Mouse (Mus musculus) midbrain, embryonic 11.5 days (tissue): Measurements from ENCODE around the gene Lyzl4. TPM values are rescaled to one million over a fixed set of nuclear protein-coding genes. Genes with fewer than 3 reads are reported as not detected.
A peak's percentile ranks its signal among the peaks of the same experiment; 100 is the strongest.
"Not testable (repeated sequence)": the region's sequence is repeated elsewhere in the genome, so short reads cannot be mapped to it uniquely, and the experiment has no call there.

Experiments
- ATAC-seq: fragments of 200-750 bp; cut with Nextera tagmentation; 2 replicates; pipeline ENCODE4 v1.8.0; 2017; ENCODE audit warnings: moderate TSS enrichment, moderate library complexity; ENCODE audit not compliant: low FRiP score
- DNase-seq: peaks from one replicate; pipeline ENCODE4 v3.0.0; 2015; ENCODE audit warnings: low spot score; ENCODE audit errors: missing footprints
- H3K27ac ChIP-seq: fragments of 300-500 bp; sonication (generic); 2 replicates; pipeline ENCODE4 v1.5.1; 2014; ENCODE audit warnings: low read depth, low read length
- H3K27me3 ChIP-seq: fragments of 300-500 bp; sonication (generic); 2 replicates; pipeline ENCODE4 v1.6.1; 2014; ENCODE audit warnings: mild to moderate bottlenecking, low read length, moderate library complexity, mixed read lengths; ENCODE audit not compliant: control insufficient read depth, insufficient read depth
- H3K36me3 ChIP-seq: fragments of 300-500 bp; sonication (generic); 2 replicates; pipeline ENCODE4 v1.6.1; 2014; ENCODE audit warnings: mild to moderate bottlenecking, low read length, moderate library complexity, mixed read lengths; ENCODE audit not compliant: control insufficient read depth, insufficient read depth
- H3K4me1 ChIP-seq: fragments of 300-500 bp; sonication (generic); 2 replicates; pipeline ENCODE4 v1.6.1; 2014; ENCODE audit warnings: low read length; ENCODE audit not compliant: control insufficient read depth, insufficient read depth
- H3K4me2 ChIP-seq: fragments of 300-500 bp; sonication (generic); 2 replicates; pipeline ENCODE4 v1.6.1; 2014; ENCODE audit warnings: mild to moderate bottlenecking, moderate library complexity
- H3K4me3 ChIP-seq: fragments of 300-500 bp; sonication (generic); 2 replicates; pipeline ENCODE4 v1.5.1; 2014; ENCODE audit warnings: low read depth, low read length
- H3K9ac ChIP-seq: fragments of 300-500 bp; sonication (generic); 2 replicates; pipeline ENCODE4 v1.6.1; 2014; ENCODE audit warnings: low read length
- H3K9me3 ChIP-seq: fragments of 300-500 bp; sonication (generic); 2 replicates; pipeline ENCODE4 v1.6.1; 2016; ENCODE audit warnings: low read length; ENCODE audit not compliant: control insufficient read depth
- WGBS: fragments of 180-500 bp; shearing (Covaris S2); extraction: QIAGEN DNeasy Blood & Tissue Kit; methylation state at CpG from one replicate; pipeline ENCODE4 v1.1.7; 2014; 5-methylcytosine and 5-hydroxymethylcytosine counted together
- polyA plus RNA-seq: library from polyadenylated mRNA; unstranded; fragments of >200 nt; fragmentation: Nextera tagmentation; extraction: Ambion mirVana; gene quantifications from 2 replicates; pipeline ENCODE4 v1.2.1, GENCODE M21; 2014

The Lyzl4 gene
- polyA plus RNA-seq, 1 experiment from 2014 or later: 0.22 TPM

- 60% methylated on average over 13 of the region's 13 CpGs for WGBS
Observed at GRCm38 (mm10) chr9:121600201-121600860, 41.6 kb downstream of the Lyzl4 start.

GRCm38 (mm10) chr9:121599551-121599950 is 42.3 kb downstream of the Lyzl4 start:
- WGBS: 85% methylated on average over 6 of the region's 6 CpGs
- no peaks in the 10 kb centered on the region for H3K4me1 ChIP-seq
- DNase-seq: peak; percentile 73

More at GRCm38 (mm10) chr9:121600201-121600860, 41.6 kb downstream of the Lyzl4 start:
- Histone ChIP-seq H3K9ac (no peak overlapping the region), H3K9me3 (no peaks in the 10 kb centered on the region), H3K27me3 (no peaks in the 10 kb centered on the region), H3K4me1 (no peaks in the 10 kb centered on the region), H3K4me2 (no peak overlapping the region), H3K4me3 (no peak overlapping the region), H3K27ac (no peak overlapping the region), H3K36me3 (no peaks in the 10 kb centered on the region)
- ATAC-seq: no peak
- peak; percentile 80 for DNase-seq

GRCm38 (mm10) chr9:121598106-121598505 is 43.8 kb downstream of the Lyzl4 start:
- no peaks in the 10 kb centered on the region for H3K4me1 ChIP-seq
- H3K4me2 ChIP-seq: no peak overlapping the region
- H3K9ac ChIP-seq: no peak overlapping the region
- H3K36me3 ChIP-seq: no peaks in the 10 kb centered on the region
- H3K9me3 ChIP-seq: no peaks in the 10 kb centered on the region
- 90% methylated on average over 2 of the region's 2 CpGs for WGBS
- ATAC-seq: no peak
- H3K4me3 ChIP-seq: no peak overlapping the region
- no peak for DNase-seq
- H3K27ac ChIP-seq: no peak overlapping the region
- H3K27me3 ChIP-seq: no peaks in the 10 kb centered on the region

More at GRCm38 (mm10) chr9:121599551-121599950, 42.3 kb downstream of the Lyzl4 start:
- no peaks in the 10 kb centered on the region for H3K27me3 ChIP-seq
- H3K27ac ChIP-seq: no peak overlapping the region
- ATAC-seq: no peak
- H3K4me3 ChIP-seq: no peak overlapping the region
- no peak overlapping the region for H3K4me2 ChIP-seq
- no peaks in the 10 kb centered on the region for H3K9me3 ChIP-seq
- H3K9ac ChIP-seq: no peak overlapping the region
- no peaks in the 10 kb centered on the region for H3K36me3 ChIP-seq

- ATAC-seq (no peak), DNase-seq (no peak)
- no peaks in the 10 kb centered on the region for H3K36me3 ChIP-seq
- no peaks in the 10 kb centered on the region for H3K9me3 ChIP-seq
- H3K4me1 ChIP-seq: no peaks in the 10 kb centered on the region
- H3K27ac ChIP-seq: no peak overlapping the region
- 68% methylated on average over 4 of the region's 4 CpGs for WGBS
- no peak overlapping the region for H3K4me3 ChIP-seq
- no peaks in the 10 kb centered on the region for H3K27me3 ChIP-seq
- no peak overlapping the region for H3K4me2 ChIP-seq
- H3K9ac ChIP-seq: no peak overlapping the region
Observed at GRCm38 (mm10) chr9:121594771-121595170, 47.1 kb downstream of the Lyzl4 start.

GRCm38 (mm10) chr9:121593768-121594167 is 48.1 kb downstream of the Lyzl4 start:
- not testable (repeated sequence) for H3K4me3 ChIP-seq, H3K27ac ChIP-seq, H3K36me3 ChIP-seq, H3K9ac ChIP-seq, H3K9me3 ChIP-seq, H3K27me3 ChIP-seq, ATAC-seq, H3K4me1 ChIP-seq, H3K4me2 ChIP-seq, DNase-seq
- 84% methylated on average over 3 of the region's 3 CpGs for WGBS

GRCm38 (mm10) chr9:121592948-121593550 is 48.8 kb downstream of the Lyzl4 start:
- no peak overlapping the region for H3K27ac ChIP-seq

GRCm38 (mm10) chr9:121589533-121589932 is 52.4 kb downstream of the Lyzl4 start:
- H3K36me3 ChIP-seq: no peaks in the 10 kb centered on the region
- no peaks in the 10 kb centered on the region for H3K27me3 ChIP-seq
- H3K9ac ChIP-seq: no peak overlapping the region
- DNase-seq (no peak), ATAC-seq (no peak)
- no peak overlapping the region for H3K4me2 ChIP-seq
- H3K4me3 ChIP-seq: no peak overlapping the region
- 67% methylated on average over 2 of the region's 2 CpGs for WGBS
- H3K27ac ChIP-seq: no peak overlapping the region
- H3K4me1 ChIP-seq: no peaks in the 10 kb centered on the region
- H3K9me3 ChIP-seq: no peaks in the 10 kb centered on the region

More at GRCm38 (mm10) chr9:121592948-121593550, 48.8 kb downstream of the Lyzl4 start:
- 79% methylated on average over 13 of the region's 13 CpGs for WGBS
- H3K4me3 ChIP-seq: no peak overlapping the region
- no peak overlapping the region for H3K9ac ChIP-seq
- ATAC-seq: no peak
- no peak for DNase-seq
- no peak overlapping the region for H3K4me2 ChIP-seq
- H3K27me3 ChIP-seq: no peaks in the 10 kb centered on the region
- no peaks in the 10 kb centered on the region for H3K4me1 ChIP-seq
- H3K36me3 ChIP-seq: no peaks in the 10 kb centered on the region
- no peaks in the 10 kb centered on the region for H3K9me3 ChIP-seq

GRCm38 (mm10) chr9:121574380-121574779 is 67.5 kb downstream of the Lyzl4 start:
- Histone ChIP-seq H3K9ac (no peak overlapping the region), H3K27me3 (no peaks in the 10 kb centered on the region), H3K4me1 (no peaks in the 10 kb centered on the region), H3K36me3 (no peaks in the 10 kb centered on the region), H3K4me3 (no peak overlapping the region), H3K9me3 (no peaks in the 10 kb centered on the region), H3K4me2 (no peak overlapping the region), H3K27ac (no peak overlapping the region)
- ATAC-seq: no peak
- no peak for DNase-seq
- WGBS: 84% methylated on average over 5 of the region's 5 CpGs

- Histone ChIP-seq H3K9me3 (no peaks in the 10 kb centered on the region), H3K4me3 (no peak overlapping the region), H3K4me1 (no peaks in the 10 kb centered on the region; the same call in 1 of the 2 replicates), H3K27me3 (no peaks in the 10 kb centered on the region), H3K27ac (no peak overlapping the region), H3K9ac (no peak overlapping the region), H3K4me2 (no peak overlapping the region), H3K36me3 (no peaks in the 10 kb centered on the region)
- DNase-seq (no peak), ATAC-seq (no peak)
- WGBS: 18% methylated on average over 1 of the region's 1 CpGs
Observed at GRCm38 (mm10) chr9:121568451-121568850, 73.4 kb downstream of the Lyzl4 start.
